Mouse (Mus musculus) megakaryocyte, embryonic 14.5 days (primary cell): ENCODE measurements at regions not wholly inside any gene's neighbourhood (a gene's known extent, or its start where the extent isn't known, plus 50 kb on each side); places are given as distances from the start of the nearest gene placed in this dataset.

ENCODE experiments used
- FLI1 ChIP-seq: IDR thresholded peaks from 2 replicates; pipeline ENCODE4 v1.6.1; 2012; ENCODE audit warnings: low read length, inconsistent platforms, mixed read lengths
- GATA1 ChIP-seq: IDR thresholded peaks from 3 replicates; pipeline ENCODE4 v1.6.1; 2012; ENCODE audit warnings: mixed read lengths, low read length, inconsistent platforms, borderline replicate concordance

DNA sequence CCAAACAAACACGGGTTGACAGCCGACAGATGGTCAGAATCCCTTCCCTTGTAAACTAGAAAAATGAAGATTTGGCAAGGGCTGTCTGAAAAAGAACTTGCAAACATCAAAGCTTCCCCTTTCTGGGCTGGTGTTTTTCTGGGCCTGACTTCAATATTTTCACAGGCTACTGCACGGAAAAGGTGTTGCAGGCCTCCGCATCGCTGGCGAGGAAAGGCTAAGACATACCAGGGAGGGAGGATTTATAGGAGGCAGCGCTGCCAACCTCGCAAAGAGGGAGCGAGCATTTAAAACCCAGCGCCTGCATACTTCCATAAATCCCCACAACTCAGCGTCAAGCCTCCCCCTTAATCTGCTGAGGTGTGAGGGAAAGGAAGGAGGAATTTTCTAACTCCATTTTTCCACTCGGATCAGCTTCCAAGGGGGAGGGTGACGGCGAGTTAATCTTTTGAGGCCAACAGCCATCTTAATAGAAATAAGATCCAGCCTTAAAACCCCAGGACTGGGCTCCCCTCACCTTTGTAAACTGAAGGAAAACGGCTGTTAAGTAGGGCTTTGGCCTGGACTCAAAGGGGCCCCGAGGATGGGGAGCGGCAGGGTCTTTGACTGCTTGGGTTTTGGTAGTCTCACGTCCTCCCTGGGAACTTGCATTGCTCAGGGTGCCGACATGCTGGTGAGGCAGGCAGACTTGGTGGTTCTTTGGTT lies 199.9 kb downstream of the Rplp1 start:
- TF ChIP-seq GATA1: no peak
- TF ChIP-seq FLI1: no peak
